Comparison of ENCODE assay signal across 24 mouse cellular contexts in the genomic region with DNA sequence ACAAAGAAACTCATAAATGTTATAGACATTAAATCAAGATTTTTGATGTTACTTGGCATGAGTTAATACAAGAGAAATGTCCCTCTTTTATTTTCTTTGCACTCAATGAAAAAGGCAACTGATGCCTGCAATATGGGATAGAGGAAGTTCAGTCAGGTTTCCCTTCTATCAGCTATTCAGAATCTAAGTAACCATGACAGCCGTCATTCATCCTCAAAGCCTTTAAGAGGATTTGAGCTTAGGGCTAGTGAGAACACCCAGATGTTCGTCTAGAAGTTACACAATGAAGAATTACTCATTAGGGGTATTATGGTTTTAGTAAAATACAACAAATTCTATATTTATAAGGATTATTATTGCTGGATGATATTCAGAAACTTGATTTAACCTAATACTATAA.
"Had no signal": no experiment of that assay in that cellular context is flagged by ENCODE, and none has a peak within 500 bp of the region (broad histone marks: within the 10 kb centered on the region; RNA-seq: fewer than 3 reads in every experiment).

No protein-coding gene starts in this region.

- H3K4me1 ChIP-seq: kidney, embryonic 15.5 days; limb, embryonic 12.5 days; limb, embryonic 15.5 days; megakaryocyte, embryonic 14.5 days; midbrain, embryonic 15.5 days; neural tube, embryonic 13.5 days; stomach, embryonic 15.5 days had no signal

- ATAC-seq: liver, postnatal 0 days; lung, postnatal 0 days; midbrain, embryonic 15.5 days had no signal

- H3K9ac ChIP-seq: kidney, embryonic 15.5 days; limb, embryonic 12.5 days; limb, embryonic 15.5 days; liver, embryonic 14.5 days; liver, postnatal 0 days; lung, embryonic 14.5 days; midbrain, embryonic 15.5 days; neural tube, embryonic 13.5 days; stomach, embryonic 15.5 days had no signal

- H3K27ac ChIP-seq: kidney, embryonic 15.5 days; left cerebral cortex, adult 2 months; limb, embryonic 12.5 days; limb, embryonic 15.5 days; liver, embryonic 14.5 days; midbrain, embryonic 15.5 days; neural tube, embryonic 13.5 days; stomach, embryonic 15.5 days had no signal

- H3K9me3 ChIP-seq: kidney, embryonic 15.5 days; limb, embryonic 12.5 days; limb, embryonic 15.5 days; midbrain, embryonic 15.5 days; neural tube, embryonic 13.5 days; stomach, embryonic 15.5 days had no signal

- H3K4me2 ChIP-seq: kidney, embryonic 15.5 days; limb, embryonic 12.5 days; limb, embryonic 15.5 days; liver, embryonic 11.5 days; lung, embryonic 14.5 days; midbrain, embryonic 15.5 days; neural tube, embryonic 13.5 days; stomach, embryonic 15.5 days had no signal

- H3K4me3 ChIP-seq: kidney, embryonic 15.5 days; left cerebral cortex, adult 2 months; limb, embryonic 12.5 days; limb, embryonic 15.5 days; megakaryocyte, embryonic 14.5 days; midbrain, embryonic 15.5 days; myocyte; neural tube, embryonic 13.5 days; stomach, embryonic 15.5 days had no signal

- H3K27me3 ChIP-seq: kidney, embryonic 15.5 days; limb, embryonic 12.5 days; limb, embryonic 15.5 days; megakaryocyte, embryonic 14.5 days; midbrain, embryonic 15.5 days; neural tube, embryonic 13.5 days; stomach, embryonic 15.5 days had no signal

- DNase-seq: kidney, adult 11 months; kidney, adult 8-10 months; kidney, postnatal 10 days; kidney, postnatal 36 days; layer of hippocampus, postnatal 36 days; left cerebral cortex, postnatal 4 days; liver, postnatal 0 days; lung, embryonic 14.5 days; lung, postnatal 36 days; right cerebral cortex, postnatal 25 days; spleen, adult 18-20 months; thymus, postnatal 25 days had no signal

- H3K36me3 ChIP-seq: kidney, embryonic 15.5 days; limb, embryonic 12.5 days; limb, embryonic 15.5 days; midbrain, embryonic 15.5 days; neural tube, embryonic 13.5 days; stomach, embryonic 15.5 days had no signal
